Mouse (Mus musculus) left cerebral cortex, adult 9 months (tissue): ENCODE data around the gene Aaed1.
A peak's percentile ranks its signal among the peaks of the same experiment; 100 is the strongest.

ENCODE experiments used
- DNase-seq, 2 experiments: peaks; one replicate each; pipeline ENCODE4 v3.0.0; 2022; ENCODE audit warnings: low spot score in 2 of 2

The Aaed1 gene

GRCm38 (mm10) chr13:64250363-64250762 is 62.1 kb downstream of the Aaed1 start:
- DNase-seq = no peak

GRCm38 (mm10) chr13:64248775-64249524 is 63.6 kb downstream of the Aaed1 start:
- peak in 1 of 2 experiments; percentile 79 for DNase-seq

- no peak for DNase-seq
Observed at GRCm38 (mm10) chr13:64248161-64248774, 64.2 kb downstream of the Aaed1 start.

GRCm38 (mm10) chr13:64246106-64246505 is 66.4 kb downstream of the Aaed1 start:
- DNase-seq = no peak

GRCm38 (mm10) chr13:64244685-64245261 is 67.7 kb downstream of the Aaed1 start:
- no peak for DNase-seq

- DNase-seq = no peak
Observed at GRCm38 (mm10) chr13:64242721-64243120, 69.8 kb downstream of the Aaed1 start.

GRCm38 (mm10) chr13:64240626-64241025 is 71.9 kb downstream of the Aaed1 start:
- no peak for DNase-seq

- DNase-seq = no peak
Observed at GRCm38 (mm10) chr13:64237681-64238157, 74.8 kb downstream of the Aaed1 start.

GRCm38 (mm10) chr13:64237000-64237680 is 75.4 kb downstream of the Aaed1 start:
- DNase-seq = peak in 1 of 2 experiments; percentile 37

- DNase-seq = no peak
Observed at GRCm38 (mm10) chr13:64235777-64236176, 76.7 kb downstream of the Aaed1 start.

- no peak for DNase-seq
Observed at GRCm38 (mm10) chr13:64235062-64235715, 77.3 kb downstream of the Aaed1 start.

- no peak for DNase-seq
Observed at GRCm38 (mm10) chr13:64233139-64233538, 79.4 kb downstream of the Aaed1 start.

GRCm38 (mm10) chr13:64226725-64227124 is 85.8 kb downstream of the Aaed1 start:
- no peak for DNase-seq

- DNase-seq = no peak
Observed at GRCm38 (mm10) chr13:64225738-64226137, 86.8 kb downstream of the Aaed1 start.
